Mouse (Mus musculus): ENCODE measurements around the gene Sfxn1. TPM values are rescaled to one million over a fixed set of nuclear protein-coding genes. Genes with fewer than 3 reads are reported as not detected.

Gene Sfxn1
- polyA plus RNA-seq (2014; fragmentation: Nextera tagmentation; extraction: Ambion mirVana), result 109 and 110 TPM in 2 replicates

- peak; percentile 85 for ATAC-seq (ENCODE audit: low FRiP score, low TSS enrichment)
- H3K27me3 ChIP-seq (ENCODE audit: control insufficient read depth, insufficient read depth, low read length), result no peaks in the 10 kb centered on the region
- H3K4me2 ChIP-seq (replicated peaks; ENCODE audit: low read depth, low read length), result peak within 1 kb of the TSS; percentile 56
- peak within 1 kb of the TSS; percentile 62 for H3K27ac ChIP-seq (ENCODE audit: low read depth, low read length)
- no peaks in the 10 kb centered on the region for H3K36me3 ChIP-seq (ENCODE audit: control insufficient read depth, insufficient read depth, low read length)
- H3K9ac ChIP-seq (ENCODE audit: low read depth, low read length), result peak within 1 kb of the TSS; percentile 91
- H3K4me3 ChIP-seq (ENCODE audit: low read length), result peak within 1 kb of the TSS; percentile 79
- no peaks in the 10 kb centered on the region for H3K9me3 ChIP-seq (ENCODE audit: control insufficient read depth, low read length)
- under 1% methylated on average over 63 of the region's 74 CpGs for WGBS
- H3K4me1 ChIP-seq (ENCODE audit: control insufficient read depth, insufficient read depth, low read length), result 0 out of 2 replicates have a peak, but pooled peaks cover 6% of the 10 kb centered on the region
Observed at GRCm38 (mm10) chr13:54071606-54072331, at the start of gene Sfxn1. Sfxn1 (plus strand) TSS chr13:54071869.

DNA sequence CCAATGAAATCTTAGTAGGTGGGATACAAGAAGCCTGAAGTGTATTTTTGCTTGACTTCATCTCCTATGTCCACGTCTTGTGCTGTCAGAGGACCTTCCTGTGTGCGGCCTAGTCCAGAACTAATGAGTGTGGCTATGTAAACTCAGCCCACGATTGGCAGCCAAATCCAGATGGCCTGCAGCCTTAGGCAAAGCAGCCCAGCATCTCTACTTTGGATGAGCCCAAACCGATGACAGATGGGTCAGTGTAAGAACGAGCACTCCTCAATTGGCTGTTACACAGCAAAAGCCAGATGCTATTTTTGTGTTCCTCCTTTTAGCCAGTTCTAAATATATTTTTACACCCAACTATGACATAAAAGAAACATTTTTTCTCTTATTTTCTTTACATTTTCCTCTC, 48.4 kb upstream of the Sfxn1 start:
- Histone ChIP-seq H3K9me3 (ENCODE audit: control insufficient read depth, low read length) (no peaks in the 10 kb centered on the region), H3K4me2 (replicated peaks; ENCODE audit: low read depth, low read length) (no peak overlapping the region), H3K9ac (ENCODE audit: low read depth, low read length) (no peak overlapping the region), H3K27me3 (ENCODE audit: control insufficient read depth, insufficient read depth, low read length) (no peaks in the 10 kb centered on the region), H3K4me3 (ENCODE audit: low read length) (no peak overlapping the region), H3K4me1 (ENCODE audit: control insufficient read depth, insufficient read depth, low read length) (no peaks in the 10 kb centered on the region), H3K36me3 (ENCODE audit: control insufficient read depth, insufficient read depth, low read length) (no peaks in the 10 kb centered on the region), H3K27ac (ENCODE audit: low read depth, low read length) (no peak overlapping the region)
- 76% methylated on average over 5 of the region's 5 CpGs for whole genome bisulfite sequencing
- ATAC-seq (ENCODE audit: low FRiP score, low TSS enrichment), result no peak

DNA sequence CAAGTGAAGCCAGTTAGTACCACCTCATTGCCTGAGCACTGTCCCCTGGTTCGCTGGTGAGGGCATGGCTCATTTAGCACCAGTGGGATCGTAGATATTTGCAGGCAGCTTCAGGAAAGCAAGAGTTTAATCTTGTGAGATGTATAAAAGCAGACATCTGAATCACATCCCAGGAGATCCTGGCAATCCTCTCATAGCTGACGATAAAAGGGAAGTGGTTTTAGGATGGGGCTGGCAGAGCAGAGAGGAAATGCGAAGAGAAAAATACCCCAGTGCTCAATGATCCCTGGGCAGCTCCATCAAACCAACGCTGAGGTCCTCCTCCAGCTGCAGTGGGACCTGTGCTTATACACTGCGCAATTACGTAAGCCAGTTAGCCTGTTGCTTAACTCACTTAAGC, 44.6 kb upstream of the Sfxn1 start:
- no peaks in the 10 kb centered on the region for H3K4me1 ChIP-seq (ENCODE audit: control insufficient read depth, insufficient read depth, low read length)
- no peak overlapping the region for H3K27ac ChIP-seq (ENCODE audit: low read depth, low read length)
- H3K4me2 ChIP-seq (replicated peaks; ENCODE audit: low read depth, low read length), result no peak overlapping the region
- H3K36me3 ChIP-seq (ENCODE audit: control insufficient read depth, insufficient read depth, low read length), result no peaks in the 10 kb centered on the region
- no peak overlapping the region for H3K9ac ChIP-seq (ENCODE audit: low read depth, low read length)
- no peak overlapping the region for H3K4me3 ChIP-seq (ENCODE audit: low read length)
- no peaks in the 10 kb centered on the region for H3K9me3 ChIP-seq (ENCODE audit: control insufficient read depth, low read length)
- H3K27me3 ChIP-seq (ENCODE audit: control insufficient read depth, insufficient read depth, low read length), result no peaks in the 10 kb centered on the region
- 57% methylated on average over 7 of the region's 7 CpGs for WGBS
- no peak for ATAC-seq (ENCODE audit: low FRiP score, low TSS enrichment)

DNA sequence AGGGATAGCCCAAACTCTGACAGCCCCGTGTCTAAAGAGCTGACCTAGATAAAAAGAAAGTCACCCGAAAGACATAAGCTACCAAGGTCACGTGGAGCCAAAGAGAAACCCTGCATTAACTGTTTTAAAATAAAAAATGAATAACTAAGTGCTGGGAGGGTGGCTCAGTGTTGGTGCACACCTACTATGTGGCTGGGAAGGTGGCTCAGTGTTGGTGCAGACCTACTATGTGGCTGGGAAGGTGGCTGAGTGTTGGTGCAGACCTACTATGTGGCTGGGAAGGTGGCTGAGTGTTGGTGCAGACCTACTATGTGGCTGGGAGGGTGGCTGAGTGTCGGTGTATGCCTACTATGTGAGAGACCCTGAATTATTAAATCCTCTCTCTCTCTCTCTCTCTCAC, 38.0 kb upstream of the Sfxn1 start:
- H3K9ac ChIP-seq (ENCODE audit: low read depth, low read length), result no peak overlapping the region
- no peak overlapping the region for H3K27ac ChIP-seq (ENCODE audit: low read depth, low read length)
- WGBS, result 87% methylated on average over 4 of the region's 4 CpGs
- no peak overlapping the region for H3K4me3 ChIP-seq (ENCODE audit: low read length)
- no peaks in the 10 kb centered on the region for H3K27me3 ChIP-seq (ENCODE audit: control insufficient read depth, insufficient read depth, low read length)
- H3K36me3 ChIP-seq (ENCODE audit: control insufficient read depth, insufficient read depth, low read length), result no peaks in the 10 kb centered on the region
- H3K4me1 ChIP-seq (ENCODE audit: control insufficient read depth, insufficient read depth, low read length), result no peaks in the 10 kb centered on the region
- no peaks in the 10 kb centered on the region for H3K9me3 ChIP-seq (ENCODE audit: control insufficient read depth, low read length)
- H3K4me2 ChIP-seq (replicated peaks; ENCODE audit: low read depth, low read length), result no peak overlapping the region
- no peak for ATAC-seq (ENCODE audit: low FRiP score, low TSS enrichment)

DNA sequence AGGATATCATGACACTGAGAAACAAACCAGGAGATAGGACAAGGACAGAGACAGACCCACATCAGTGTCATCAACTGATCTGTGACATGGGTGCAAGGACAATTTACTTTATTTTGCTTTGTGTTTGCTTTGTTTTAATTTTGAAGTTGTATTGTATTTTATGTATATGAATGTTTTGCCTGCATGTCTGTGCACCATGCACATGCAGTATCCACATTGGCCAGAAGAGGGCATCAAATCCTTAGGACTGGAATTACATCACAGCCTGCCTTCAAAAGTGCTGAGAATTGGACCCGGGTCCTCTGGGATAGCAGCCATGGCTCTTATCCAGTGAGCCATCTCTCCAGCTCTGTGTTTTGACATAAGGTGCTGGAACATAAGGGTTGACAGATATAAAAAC, 36.1 kb upstream of the Sfxn1 start:
- Histone ChIP-seq H3K9me3 (ENCODE audit: control insufficient read depth, low read length) (no peaks in the 10 kb centered on the region), H3K4me1 (ENCODE audit: control insufficient read depth, insufficient read depth, low read length) (no peaks in the 10 kb centered on the region), H3K36me3 (ENCODE audit: control insufficient read depth, insufficient read depth, low read length) (no peaks in the 10 kb centered on the region), H3K27me3 (ENCODE audit: control insufficient read depth, insufficient read depth, low read length) (no peaks in the 10 kb centered on the region), H3K9ac (ENCODE audit: low read depth, low read length) (no peak overlapping the region), H3K4me2 (replicated peaks; ENCODE audit: low read depth, low read length) (no peak overlapping the region), H3K4me3 (ENCODE audit: low read length) (no peak overlapping the region), H3K27ac (ENCODE audit: low read depth, low read length) (no peak overlapping the region)
- 81% methylated on average over 1 of the region's 1 CpGs for whole genome bisulfite sequencing
- no peak for ATAC-seq (ENCODE audit: low FRiP score, low TSS enrichment)

GRCm38 (mm10) chr13:54037936-54038335, 33.7 kb upstream of the Sfxn1 start:
- H3K9ac ChIP-seq (ENCODE audit: low read depth, low read length), result no peak overlapping the region
- no peaks in the 10 kb centered on the region for H3K36me3 ChIP-seq (ENCODE audit: control insufficient read depth, insufficient read depth, low read length)
- no peaks in the 10 kb centered on the region for H3K27me3 ChIP-seq (ENCODE audit: control insufficient read depth, insufficient read depth, low read length)
- H3K27ac ChIP-seq (ENCODE audit: low read depth, low read length), result no peak overlapping the region
- WGBS, result 77% methylated on average over 4 of the region's 4 CpGs
- H3K4me1 ChIP-seq (ENCODE audit: control insufficient read depth, insufficient read depth, low read length), result no peaks in the 10 kb centered on the region
- ATAC-seq (ENCODE audit: low FRiP score, low TSS enrichment), result no peak
- H3K4me3 ChIP-seq (ENCODE audit: low read length), result no peak overlapping the region
- no peak overlapping the region for H3K4me2 ChIP-seq (replicated peaks; ENCODE audit: low read depth, low read length)
- no peaks in the 10 kb centered on the region for H3K9me3 ChIP-seq (ENCODE audit: control insufficient read depth, low read length)

DNA sequence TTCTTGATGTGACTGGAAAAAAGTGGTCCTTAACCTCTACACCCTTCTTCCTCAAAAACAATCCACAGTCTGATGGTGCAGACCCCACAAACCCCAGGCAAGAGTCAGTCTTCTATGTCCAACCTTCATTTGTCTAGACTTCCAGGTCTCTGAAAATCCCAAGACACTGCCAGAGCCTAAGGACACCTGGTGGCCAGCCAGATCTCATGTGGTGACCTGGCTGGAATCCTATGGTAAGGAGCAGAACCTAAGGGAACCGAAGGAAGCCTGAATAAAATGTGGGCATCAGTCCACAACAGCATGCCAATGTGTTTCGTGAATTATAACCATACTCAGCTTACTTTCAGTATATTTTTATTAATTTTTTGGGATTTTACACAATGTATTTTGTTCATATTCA, 31.4 kb upstream of the Sfxn1 start:
- WGBS, result 90% methylated on average over 2 of the region's 2 CpGs
- ATAC-seq (ENCODE audit: low FRiP score, low TSS enrichment), result no peak
- H3K9ac ChIP-seq (ENCODE audit: low read depth, low read length), result no peak overlapping the region
- no peaks in the 10 kb centered on the region for H3K36me3 ChIP-seq (ENCODE audit: control insufficient read depth, insufficient read depth, low read length)
- H3K4me1 ChIP-seq (ENCODE audit: control insufficient read depth, insufficient read depth, low read length), result no peaks in the 10 kb centered on the region
- no peaks in the 10 kb centered on the region for H3K9me3 ChIP-seq (ENCODE audit: control insufficient read depth, low read length)
- no peaks in the 10 kb centered on the region for H3K27me3 ChIP-seq (ENCODE audit: control insufficient read depth, insufficient read depth, low read length)
- H3K4me2 ChIP-seq (replicated peaks; ENCODE audit: low read depth, low read length), result no peak overlapping the region
- H3K4me3 ChIP-seq (ENCODE audit: low read length), result no peak overlapping the region
- no peak overlapping the region for H3K27ac ChIP-seq (ENCODE audit: low read depth, low read length)

DNA sequence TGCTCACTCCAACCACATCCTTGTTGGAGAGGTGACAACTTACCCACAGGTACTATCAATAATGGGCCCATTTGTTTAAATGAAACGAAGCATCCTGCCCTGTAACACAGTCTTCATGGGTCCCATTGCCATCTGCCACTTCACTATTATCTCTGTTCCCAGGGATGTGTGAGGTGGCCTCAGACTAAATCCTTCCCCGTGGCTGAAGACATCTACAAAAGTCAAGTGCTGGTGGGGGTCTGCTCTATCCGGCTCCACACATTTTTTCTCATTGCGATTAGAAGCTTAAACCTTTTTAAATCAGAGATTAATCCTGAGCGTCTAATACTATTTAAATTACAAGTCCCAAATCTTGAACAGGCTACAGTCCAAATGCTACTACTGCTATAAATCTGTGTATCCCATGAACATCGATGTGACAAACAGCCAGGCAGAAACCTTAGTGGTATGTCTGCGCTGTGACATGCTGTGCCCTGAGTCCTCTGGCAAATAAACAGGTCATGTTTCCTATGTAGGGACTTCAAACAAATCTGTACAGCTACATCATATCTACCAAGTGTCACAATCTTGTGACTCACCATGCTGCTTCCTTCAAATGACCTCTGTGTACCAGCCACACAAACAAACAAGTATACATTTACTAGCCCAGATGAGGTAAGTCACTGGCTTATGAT, 22.9 kb upstream of the Sfxn1 start:
- 71% methylated on average over 7 of the region's 7 CpGs for WGBS
- peaks cover 8% of the 10 kb centered on the region; the same call in 1 of the 2 replicates for H3K27me3 ChIP-seq (ENCODE audit: control insufficient read depth, insufficient read depth, low read length)
- no peak overlapping the region for H3K9ac ChIP-seq (ENCODE audit: low read depth, low read length)
- no peaks in the 10 kb centered on the region for H3K36me3 ChIP-seq (ENCODE audit: control insufficient read depth, insufficient read depth, low read length)
- H3K9me3 ChIP-seq (ENCODE audit: control insufficient read depth, low read length), result no peaks in the 10 kb centered on the region
- no peak for ATAC-seq (ENCODE audit: low FRiP score, low TSS enrichment)
- H3K4me3 ChIP-seq (ENCODE audit: low read length), result no peak overlapping the region
- no peak overlapping the region for H3K4me2 ChIP-seq (replicated peaks; ENCODE audit: low read depth, low read length)
- no peak overlapping the region for H3K27ac ChIP-seq (ENCODE audit: low read depth, low read length)
- H3K4me1 ChIP-seq (ENCODE audit: control insufficient read depth, insufficient read depth, low read length), result no peaks in the 10 kb centered on the region

DNA sequence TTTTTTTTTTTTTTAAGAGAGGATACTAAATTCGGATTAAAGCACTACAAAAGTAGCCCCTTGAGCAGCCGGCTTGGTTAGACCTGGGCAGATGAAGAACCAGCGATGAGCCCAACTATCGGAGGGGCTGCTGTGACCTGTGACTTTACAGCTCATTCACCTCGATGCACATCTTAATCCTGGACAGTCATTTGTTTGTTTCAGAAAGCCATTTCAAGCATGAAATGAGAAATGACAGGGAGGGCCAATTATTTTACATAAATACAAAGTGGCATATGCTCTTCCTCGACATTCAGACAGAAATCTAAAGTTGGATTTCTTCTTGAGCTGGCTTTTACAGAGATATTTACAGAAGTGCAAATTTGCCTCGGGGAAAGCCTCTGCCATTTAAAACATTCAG, 20.0 kb upstream of the Sfxn1 start:
- no peak for ATAC-seq (ENCODE audit: low FRiP score, low TSS enrichment)
- Histone ChIP-seq H3K36me3 (ENCODE audit: control insufficient read depth, insufficient read depth, low read length) (no peaks in the 10 kb centered on the region), H3K4me1 (ENCODE audit: control insufficient read depth, insufficient read depth, low read length) (no peaks in the 10 kb centered on the region), H3K4me3 (ENCODE audit: low read length) (no peak overlapping the region), H3K9me3 (ENCODE audit: control insufficient read depth, low read length) (no peaks in the 10 kb centered on the region), H3K9ac (ENCODE audit: low read depth, low read length) (no peak overlapping the region), H3K4me2 (replicated peaks; ENCODE audit: low read depth, low read length) (no peak overlapping the region), H3K27me3 (ENCODE audit: control insufficient read depth, insufficient read depth, low read length) (peaks cover 21% of the 10 kb centered on the region), H3K27ac (ENCODE audit: low read depth, low read length) (no peak overlapping the region)
- WGBS, result 74% methylated on average over 7 of the region's 7 CpGs
